Mouse (Mus musculus): ENCODE measurements at regions not wholly inside any gene's neighbourhood (a gene's known extent, or its start where the extent isn't known, plus 50 kb on each side); places are given as distances from the start of the nearest gene placed in this dataset.
"Not testable (repeated sequence)": the region's sequence is repeated elsewhere in the genome, so short reads cannot be mapped to it uniquely, and the experiment has no call there.

GRCm38 (mm10) chr13:28860601-28861000 lies 92.9 kb downstream of the Sox4 start:
- H3K27ac ChIP-seq: no peak overlapping the region
- TF ChIP-seq CTCF (IDR thresholded peaks at IDR 0.05): no peak
- no peak overlapping the region for H3K4me3 ChIP-seq
- no peak for DNase-seq
- intact Hi-C loops (cut with DNase I): no loop called here

GRCm38 (mm10) chr13:28859829-28860427 lies 93.6 kb downstream of the Sox4 start:
- Histone ChIP-seq H3K27ac (no peak overlapping the region), H3K4me3 (no peak overlapping the region)
- intact Hi-C loops (cut with DNase I): no loop called here
- no peak for TF ChIP-seq CTCF (IDR thresholded peaks at IDR 0.05)
- DNase-seq: no peak

- Histone ChIP-seq H3K27ac (no peak overlapping the region), H3K4me3 (no peak overlapping the region)
- TF ChIP-seq CTCF (IDR thresholded peaks at IDR 0.05): no peak
- intact Hi-C loops (cut with DNase I): no loop called here
- DNase-seq: no peak
Observed at GRCm38 (mm10) chr13:28858001-28858400, 95.5 kb downstream of the Sox4 start.

GRCm38 (mm10) chr13:28857201-28857600 lies 96.3 kb downstream of the Sox4 start:
- Histone ChIP-seq H3K27ac (no peak overlapping the region), H3K4me3 (no peak overlapping the region)
- no peak for TF ChIP-seq CTCF (IDR thresholded peaks at IDR 0.05)
- intact Hi-C loops (cut with DNase I): no loop called here
- DNase-seq: no peak

- Histone ChIP-seq H3K4me3 (no peak overlapping the region), H3K27ac (no peak overlapping the region)
- DNase-seq: no peak
- intact Hi-C loops (cut with DNase I): no loop called here
- no peak for TF ChIP-seq CTCF (IDR thresholded peaks at IDR 0.05)
Observed at GRCm38 (mm10) chr13:28856472-28856871, 97.0 kb downstream of the Sox4 start.

GRCm38 (mm10) chr13:28854247-28854646 lies 99.3 kb downstream of the Sox4 start:
- Histone ChIP-seq H3K27ac (peak overlapping the region; percentile 54), H3K4me3 (no peak overlapping the region)
- intact Hi-C loops (cut with DNase I): no loop called here
- TF ChIP-seq CTCF (IDR thresholded peaks at IDR 0.05): no peak
- DNase-seq: no peak

- TF ChIP-seq CTCF (IDR thresholded peaks at IDR 0.05): no peak
Observed at GRCm38 (mm10) chr13:28848305-28848704, 105.2 kb downstream of the Sox4 start.

GRCm38 (mm10) chr13:28847478-28847877 lies 106.0 kb downstream of the Sox4 start:
- H3K4me3 ChIP-seq: no peak overlapping the region
- no peak overlapping the region for H3K27ac ChIP-seq
- intact Hi-C loops (cut with DNase I): no loop called here
- no peak for TF ChIP-seq CTCF (IDR thresholded peaks at IDR 0.05)
- DNase-seq: no peak

More at GRCm38 (mm10) chr13:28848305-28848704, 105.2 kb downstream of the Sox4 start:
- DNase-seq: no peak
- intact Hi-C loops (cut with DNase I): no loop called here
- Histone ChIP-seq H3K27ac (no peak overlapping the region), H3K4me3 (no peak overlapping the region)

GRCm38 (mm10) chr13:28844495-28844894 lies 109.0 kb downstream of the Sox4 start:
- no peak for TF ChIP-seq CTCF (IDR thresholded peaks at IDR 0.05)
- Histone ChIP-seq H3K4me3 (no peak overlapping the region), H3K27ac (no peak overlapping the region)
- intact Hi-C loops (cut with DNase I): no loop called here
- DNase-seq: no peak

GRCm38 (mm10) chr13:28842811-28843210 lies 110.7 kb downstream of the Sox4 start:
- no peak overlapping the region for H3K4me3 ChIP-seq
- no peak for DNase-seq
- intact Hi-C loops (cut with DNase I): no loop called here
- no peak overlapping the region for H3K27ac ChIP-seq
- TF ChIP-seq CTCF (IDR thresholded peaks at IDR 0.05): no peak

- no peak for DNase-seq
- no peak for TF ChIP-seq CTCF (IDR thresholded peaks at IDR 0.05)
- intact Hi-C loops (cut with DNase I): no loop called here
Observed at GRCm38 (mm10) chr13:28840142-28840541, 113.4 kb downstream of the Sox4 start.

GRCm38 (mm10) chr13:28839084-28839483 lies 114.4 kb downstream of the Sox4 start:
- no peak overlapping the region for H3K4me3 ChIP-seq
- DNase-seq: no peak
- intact Hi-C loops (cut with DNase I): no loop called here
- TF ChIP-seq CTCF (IDR thresholded peaks at IDR 0.05): no peak
- no peak overlapping the region for H3K27ac ChIP-seq

More at GRCm38 (mm10) chr13:28840142-28840541, 113.4 kb downstream of the Sox4 start:
- Histone ChIP-seq H3K4me3 (no peak overlapping the region), H3K27ac (no peak overlapping the region)

- Histone ChIP-seq H3K4me3 (no peak overlapping the region), H3K27ac (no peak overlapping the region)
- intact Hi-C loops (cut with DNase I): no loop called here
- no peak for TF ChIP-seq CTCF (IDR thresholded peaks at IDR 0.05)
- no peak for DNase-seq
Observed at GRCm38 (mm10) chr13:28838216-28838615, 115.3 kb downstream of the Sox4 start.

- H3K27ac ChIP-seq; DNase-seq; H3K4me3 ChIP-seq; intact Hi-C loops (cut with DNase I): not testable (repeated sequence)
Observed at GRCm38 (mm10) chr13:28837196-28837595, 116.3 kb downstream of the Sox4 start.
